In genomic region chr19:42655006-42655405, GRCm38 (mm10) we compare ENCODE assay signal across 8 mouse cellular contexts. TPM values are rescaled to one million over a fixed set of nuclear protein-coding genes. Genes with fewer than 3 reads are reported as not detected.
DNase-seq lines count a peak whose midpoint lies in the region; ATAC-seq and TF ChIP-seq lines count a peak whose summit lies in the region.

No protein-coding gene starts in this region.

- H3K4me1 ChIP-seq in heart, adult 2 months (ENCODE audit: control insufficient read depth, insufficient read depth, low read length), result peaks cover 1% of the 10 kb centered on the region
- no peaks in the 10 kb centered on the region; the same call in 1 of the 2 replicates for H3K4me1 ChIP-seq in kidney, postnatal 0 days (replicated peaks; ENCODE audit: insufficient read depth, low read length)
- H3K4me1 ChIP-seq in lung, embryonic 14.5 days (ENCODE audit: insufficient read depth), result no peaks in the 10 kb centered on the region

- peak; percentile 80 for TF ChIP-seq CTCF in C2C12 (IDR thresholded peaks at IDR 0.05; ENCODE audit: control insufficient read depth, insufficient read depth, insufficient read length)
- TF ChIP-seq CTCF in heart, adult 2 months (IDR thresholded peaks at IDR 0.05), result peak; percentile 89
- peak; percentile 84 for TF ChIP-seq CTCF in kidney, postnatal 0 days (IDR thresholded peaks at IDR 0.05; ENCODE audit: low read depth)
- peak; percentile 86 for TF ChIP-seq CTCF in lung, embryonic 14.5 days (IDR thresholded peaks at IDR 0.05; ENCODE audit: low read depth)

- H3K9me3 ChIP-seq in kidney, postnatal 0 days (replicated peaks; ENCODE audit: low read length), result no peaks in the 10 kb centered on the region
- no peaks in the 10 kb centered on the region for H3K9me3 ChIP-seq in lung, embryonic 14.5 days (ENCODE audit: low read depth, low read length)

- peaks cover 13% of the 10 kb centered on the region for H3K27me3 ChIP-seq in C2C12 (ENCODE audit: control insufficient read depth, insufficient read depth, insufficient read length)
- H3K27me3 ChIP-seq in heart, adult 2 months (ENCODE audit: control insufficient read depth, insufficient read depth, low read length), result no peaks in the 10 kb centered on the region
- no peaks in the 10 kb centered on the region for H3K27me3 ChIP-seq in kidney, postnatal 0 days (ENCODE audit: insufficient read depth, low read length)
- H3K27me3 ChIP-seq in lung, embryonic 14.5 days (ENCODE audit: insufficient read depth, low read length), result no peaks in the 10 kb centered on the region

- intact Hi-C loops in heart, adult 2 months (cut with DNase I), result loop anchor here (1.0 to 5.0 kb wide), 5 partner anchors 66 to 339 kb away; no protein-coding TSS in a partner anchor

- ATAC-seq in kidney, postnatal 0 days (replicated peaks; ENCODE audit: low FRiP score, low read depth), result no peak
- ATAC-seq in lung, embryonic 14.5 days (ENCODE audit: insufficient read depth), result 0 out of 2 replicates have a peak, but pooled peaks have one; percentile 24
- no peak for ATAC-seq in activated CD4-positive, CD25-positive, alpha-beta regulatory T cell, adult 4 months

- 35% methylated on average over 1 of the region's 1 CpGs for WGBS in heart, adult 2 months
- 42% methylated on average over 1 of the region's 1 CpGs for WGBS in kidney, postnatal 0 days
- WGBS in lung, embryonic 14.5 days, result 44% methylated on average over 1 of the region's 1 CpGs

- TF ChIP-seq POLR2A in heart, adult 2 months (IDR thresholded peaks at IDR 0.05; ENCODE audit: insufficient read depth, low read depth, low read length), result no peak

- no peak overlapping the region for H3K9ac ChIP-seq in heart, adult 2 months (ENCODE audit: low read depth, low read length)
- no peak overlapping the region for H3K9ac ChIP-seq in kidney, postnatal 0 days (ENCODE audit: low read depth, low read length)
- no peak overlapping the region for H3K9ac ChIP-seq in lung, embryonic 14.5 days

- H3K4me2 ChIP-seq in kidney, postnatal 0 days (ENCODE audit: low read length), result no peak overlapping the region
- H3K4me2 ChIP-seq in lung, embryonic 14.5 days, result no peak overlapping the region

- H3K27ac ChIP-seq in heart, adult 2 months, result no peak overlapping the region
- no peak overlapping the region for H3K27ac ChIP-seq in kidney, postnatal 0 days
- H3K27ac ChIP-seq in lung, embryonic 14.5 days (ENCODE audit: low read depth), result no peak overlapping the region

- DNase-seq in adipocyte (ENCODE audit: low spot score), result peak; percentile 77
- peak; percentile 81 for DNase-seq in embryo, embryonic 10 days (ENCODE audit: low spot score)
- peak; percentile 68 to 81 for DNase-seq in heart, adult 2 months
- peak; percentile 80 for DNase-seq in kidney, postnatal 0 days (ENCODE audit: low spot score)
- DNase-seq in lung, embryonic 14.5 days, result peak; percentile 79
- peak; percentile 50 for DNase-seq in retina, adult 2 months (ENCODE audit: low read depth, low spot score)

- H3K79me3 ChIP-seq in C2C12 (ENCODE audit: low read depth), result no peaks in the 10 kb centered on the region

- H3K79me2 ChIP-seq in C2C12 (ENCODE audit: control insufficient read depth, insufficient read depth), result no peaks in the 10 kb centered on the region
- H3K79me2 ChIP-seq in heart, adult 2 months (replicated peaks; ENCODE audit: control insufficient read depth, insufficient read depth, low read length), result no peaks in the 10 kb centered on the region

- no peak overlapping the region for H3ac ChIP-seq in C2C12 (ENCODE audit: control insufficient read depth, insufficient read length, low read depth)

- no peak overlapping the region for H3K4me3 ChIP-seq in C2C12 (ENCODE audit: insufficient read depth, poor library complexity, severe bottlenecking)
- no peak overlapping the region for H3K4me3 ChIP-seq in heart, adult 2 months
- H3K4me3 ChIP-seq in kidney, postnatal 0 days (replicated peaks; ENCODE audit: low read depth, low read length), result no peak overlapping the region
- H3K4me3 ChIP-seq in lung, embryonic 14.5 days (ENCODE audit: low read depth, low read length), result no peak overlapping the region

- no peaks in the 10 kb centered on the region for H3K36me3 ChIP-seq in C2C12 (ENCODE audit: control insufficient read depth, insufficient read depth)
- no peaks in the 10 kb centered on the region for H3K36me3 ChIP-seq in heart, adult 2 months (ENCODE audit: control insufficient read depth, insufficient read depth, low read length)
- H3K36me3 ChIP-seq in kidney, postnatal 0 days (ENCODE audit: insufficient read depth, low read length), result no peaks in the 10 kb centered on the region
- no peaks in the 10 kb centered on the region for H3K36me3 ChIP-seq in lung, embryonic 14.5 days (ENCODE audit: insufficient read depth)

- TF ChIP-seq EP300 in heart, adult 2 months (IDR thresholded peaks at IDR 0.05; ENCODE audit: insufficient read depth, low read depth, low read length), result peak; percentile 65; the same call in 1 of the 2 replicates

TF ChIP-seq in C2C12, 6 proteins besides CTCF, POLR2A, EP300 and RAD21:
- TF ChIP-seq USF1 (IDR thresholded peaks at IDR 0.05; ENCODE audit: low read depth), result no peak
- no peak for TF ChIP-seq CEBPB (IDR thresholded peaks at IDR 0.05; ENCODE audit: low read depth)
- TF ChIP-seq MYOD1 (IDR thresholded peaks at IDR 0.05; ENCODE audit: control insufficient read depth, insufficient read length, low read depth), result no peak
- no peak for TF ChIP-seq MAX (IDR thresholded peaks at IDR 0.05)
- TF ChIP-seq FOSL1 (IDR thresholded peaks at IDR 0.05; ENCODE audit: insufficient read depth, low read length, poor library complexity, severe bottlenecking), result no peak
- TF ChIP-seq MYOG (IDR thresholded peaks at IDR 0.05; ENCODE audit: control insufficient read depth, extremely low read depth, insufficient read length), result no peak

RNA-seq across cellular contexts. Expression of gene Loxl4, which starts 42.4 kb away (rescaled TPM):
- 4.8 TPM for polyA plus RNA-seq in C2C12 (2012; fragmentation: generic; extraction: Trizol)
- total RNA-seq in heart, adult 2 months (2021), result under 1 TPM; 0.77 to 0.91 TPM
- 0.76 and 0.82 TPM in 2 replicates for polyA plus RNA-seq in heart, adult 2 months (2012; rRNA removed)
- polyA plus RNA-seq in kidney, postnatal 0 days (2015; fragmentation: Nextera tagmentation; extraction: Ambion mirVana), result 1.2 and 1.5 TPM in 2 replicates
- 0.50 and 0.64 TPM in 2 replicates for polyA plus RNA-seq in lung, embryonic 14.5 days (2014; fragmentation: Nextera tagmentation; extraction: Ambion mirVana)
- polyA plus RNA-seq in activated CD4-positive, CD25-positive, alpha-beta regulatory T cell, adult 4 months (2017; shearing (Covaris generic)), result under 1 TPM; 0.17 TPM
